Comparison of ENCODE assay signal across 8 mouse cellular contexts in genomic region chr7:29309749-29310148, GRCm38 (mm10). TPM values are rescaled to one million over a fixed set of nuclear protein-coding genes. Genes with fewer than 3 reads are reported as not detected.
DNase-seq lines count a peak whose midpoint lies in the region; ATAC-seq and TF ChIP-seq lines count a peak whose summit lies in the region.

No protein-coding gene starts in this region.

- H3K9ac ChIP-seq in lung, embryonic 14.5 days, result peak overlapping the region; percentile 64
- peak overlapping the region; percentile 74 for H3K9ac ChIP-seq in limb, embryonic 11.5 days (ENCODE audit: low read length)

- H3K27ac ChIP-seq in lung, embryonic 14.5 days (ENCODE audit: low read depth), result no peak overlapping the region; the same call in 1 of the 2 replicates
- peak overlapping the region; percentile 74 for H3K27ac ChIP-seq in forebrain, embryonic 10.5 days
- H3K27ac ChIP-seq in limb, embryonic 11.5 days (replicated peaks; ENCODE audit: low read depth, low read length), result no peak overlapping the region; the same call in 1 of the 2 replicates
- peak overlapping the region; percentile 35 for H3K27ac ChIP-seq in olfactory bulb, adult 2 months (ENCODE audit: insufficient read depth, low read depth, low read length)

- no peak for ATAC-seq in lung, embryonic 14.5 days (ENCODE audit: insufficient read depth)
- no peak for ATAC-seq in limb, embryonic 11.5 days (ENCODE audit: insufficient number of reproducible peaks, low FRiP score, low TSS enrichment, low read depth)

- no peak for DNase-seq in lung, embryonic 14.5 days
- no peak for DNase-seq in lung, adult 18-20 months
- DNase-seq in forebrain, embryonic 10.5 days (ENCODE audit: extremely low spot score, low spot score), result no peak
- DNase-seq in limb, embryonic 11.5 days (ENCODE audit: low spot score), result no peak
- no peak for DNase-seq in frontal cortex, postnatal 25 days (ENCODE audit: low spot score in 2 of 2)
- no peak for DNase-seq in gastrocnemius, adult 8-10 months (ENCODE audit: low spot score in 2 of 2)
- no peak for DNase-seq in frontal cortex, postnatal 10 days (ENCODE audit: low spot score in 2 of 2)

- 4% methylated on average over 5 of the region's 5 CpGs for WGBS in lung, embryonic 14.5 days
- WGBS in forebrain, embryonic 10.5 days, result 11% methylated on average over 5 of the region's 5 CpGs
- WGBS in limb, embryonic 11.5 days, result 3% methylated on average over 5 of the region's 5 CpGs
- WGBS in olfactory bulb, adult 2 months, result 2% methylated on average over 5 of the region's 5 CpGs

- H3K36me3 ChIP-seq in lung, embryonic 14.5 days (ENCODE audit: insufficient read depth), result 0 out of 2 replicates have a peak, but pooled peaks cover 4% of the 10 kb centered on the region
- H3K36me3 ChIP-seq in forebrain, embryonic 10.5 days (replicated peaks), result peaks cover 42% of the 10 kb centered on the region
- no peaks in the 10 kb centered on the region; the same call in 1 of the 2 replicates for H3K36me3 ChIP-seq in limb, embryonic 11.5 days (ENCODE audit: control insufficient read depth, insufficient read depth, low read length)

- no peak for TF ChIP-seq CTCF in lung, embryonic 14.5 days (IDR thresholded peaks at IDR 0.05; ENCODE audit: low read depth)
- TF ChIP-seq CTCF in olfactory bulb, adult 2 months (IDR thresholded peaks at IDR 0.05; ENCODE audit: insufficient read depth, low read depth, low read length), result no peak

- peak overlapping the region; percentile 98 for H3K4me2 ChIP-seq in lung, embryonic 14.5 days
- peak overlapping the region; percentile 76 for H3K4me2 ChIP-seq in limb, embryonic 11.5 days (ENCODE audit: low read depth, severe bottlenecking)

- peaks cover 21% of the 10 kb centered on the region for H3K4me1 ChIP-seq in lung, embryonic 14.5 days (ENCODE audit: insufficient read depth)
- peaks cover 83% of the 10 kb centered on the region for H3K4me1 ChIP-seq in forebrain, embryonic 10.5 days
- H3K4me1 ChIP-seq in limb, embryonic 11.5 days (ENCODE audit: control insufficient read depth, insufficient read depth, low read length), result peaks cover 45% of the 10 kb centered on the region
- H3K4me1 ChIP-seq in olfactory bulb, adult 2 months (ENCODE audit: control insufficient read depth, insufficient read depth, low read length), result peaks cover 45% of the 10 kb centered on the region

- H3K27me3 ChIP-seq in lung, embryonic 14.5 days (ENCODE audit: insufficient read depth, low read length), result peaks cover 7% of the 10 kb centered on the region; the same call in 1 of the 2 replicates
- peaks cover 61% of the 10 kb centered on the region for H3K27me3 ChIP-seq in forebrain, embryonic 10.5 days (ENCODE audit: poor library complexity, severe bottlenecking)
- no peaks in the 10 kb centered on the region for H3K27me3 ChIP-seq in limb, embryonic 11.5 days (ENCODE audit: control insufficient read depth, insufficient read depth, low read length)

- no peak for TF ChIP-seq POLR2A in olfactory bulb, adult 2 months (IDR thresholded peaks at IDR 0.05; ENCODE audit: insufficient read depth, low read depth, low read length)

- H3K9me3 ChIP-seq in lung, embryonic 14.5 days (ENCODE audit: low read depth, low read length), result no peaks in the 10 kb centered on the region
- no peaks in the 10 kb centered on the region for H3K9me3 ChIP-seq in forebrain, embryonic 10.5 days
- H3K9me3 ChIP-seq in limb, embryonic 11.5 days (ENCODE audit: control insufficient read depth, low read length), result no peaks in the 10 kb centered on the region

- peak overlapping the region; percentile 49 for H3K4me3 ChIP-seq in lung, embryonic 14.5 days (ENCODE audit: low read depth, low read length)
- peak overlapping the region; percentile 77 for H3K4me3 ChIP-seq in forebrain, embryonic 10.5 days
- H3K4me3 ChIP-seq in limb, embryonic 11.5 days (ENCODE audit: low read depth, low read length), result peak overlapping the region; percentile 69
- H3K4me3 ChIP-seq in olfactory bulb, adult 2 months (ENCODE audit: insufficient read depth, low read depth, low read length), result peak overlapping the region; percentile 57

RNA-seq across cellular contexts. Expression of gene Dpf1, which starts 6.0 kb away (rescaled TPM):
- 13.5 and 14.7 TPM in 2 replicates for polyA plus RNA-seq in lung, embryonic 14.5 days (2014; fragmentation: Nextera tagmentation; extraction: Ambion mirVana)
- polyA plus RNA-seq in forebrain, embryonic 10.5 days (2016; fragmentation: Nextera tagmentation; extraction: Ambion mirVana), result 39.1 and 42.7 TPM in 2 replicates
- 30.0 and 35.2 TPM in 2 replicates for polyA plus RNA-seq in limb, embryonic 11.5 days (2014; fragmentation: Nextera tagmentation; extraction: Ambion mirVana)
- polyA plus RNA-seq in olfactory bulb, adult 2 months (2012; ENCODE audit: insufficient read depth, insufficient read length, low replicate concordance, missing spikeins), result not detected in 2 replicates
- total RNA-seq in gastrocnemius, adult 8-10 months (2022), result 1 to 10 TPM in 3 of 4 experiments, under 1 TPM in 1; 0.92 to 4.5 (median 2.0) TPM

RNA-seq across cellular contexts. Expression of gene Ppp1r14a, which starts 20.6 kb away (rescaled TPM):
- 114 and 127 TPM in 2 replicates for polyA plus RNA-seq in lung, embryonic 14.5 days (2014; fragmentation: Nextera tagmentation; extraction: Ambion mirVana)
- polyA plus RNA-seq in forebrain, embryonic 10.5 days (2016; fragmentation: Nextera tagmentation; extraction: Ambion mirVana), result 7.4 and 8.7 TPM in 2 replicates
- polyA plus RNA-seq in limb, embryonic 11.5 days (2014; fragmentation: Nextera tagmentation; extraction: Ambion mirVana), result 3.5 and 3.8 TPM in 2 replicates
- polyA plus RNA-seq in olfactory bulb, adult 2 months (2012; ENCODE audit: insufficient read depth, insufficient read length, low replicate concordance, missing spikeins), result not detected in 2 replicates
- 1 to 10 TPM; 2.7 to 3.4 (median 3.0) TPM for total RNA-seq in gastrocnemius, adult 8-10 months (2022)

RNA-seq across cellular contexts. Expression of gene Spint2, which starts 28.0 kb away (rescaled TPM):
- polyA plus RNA-seq in lung, embryonic 14.5 days (2014; fragmentation: Nextera tagmentation; extraction: Ambion mirVana), result 243 and 265 TPM in 2 replicates
- polyA plus RNA-seq in forebrain, embryonic 10.5 days (2016; fragmentation: Nextera tagmentation; extraction: Ambion mirVana), result 44.2 and 50.8 TPM in 2 replicates
- 75.1 and 80.7 TPM in 2 replicates for polyA plus RNA-seq in limb, embryonic 11.5 days (2014; fragmentation: Nextera tagmentation; extraction: Ambion mirVana)
- not detected in 2 replicates for polyA plus RNA-seq in olfactory bulb, adult 2 months (2012; ENCODE audit: insufficient read depth, insufficient read length, low replicate concordance, missing spikeins)
- 10 to 100 TPM; 11.2 to 15.9 (median 12.5) TPM for total RNA-seq in gastrocnemius, adult 8-10 months (2022)

Comparison
In these comparisons a context has a peak if more than half of its experiments do, and no peak if none do; other contexts are left out.
1. H3K27ac ChIP-seq: peak in forebrain, embryonic 10.5 days (single experiment) and olfactory bulb, adult 2 months (single experiment); none in lung, embryonic 14.5 days (single experiment) and limb, embryonic 11.5 days (single experiment).
2. RNA of gene Dpf1, which starts 6.0 kb away (polyA plus RNA-seq): 39.1 to 42.7 TPM in forebrain, embryonic 10.5 days, 30.0 to 35.2 TPM in limb, embryonic 11.5 days and 13.5 to 14.7 TPM in lung, embryonic 14.5 days; not detected in olfactory bulb, adult 2 months; every median in the first group is over 10 times any median in the second.
3. RNA of gene Ppp1r14a, which starts 20.6 kb away (polyA plus RNA-seq): 114 to 127 TPM in lung, embryonic 14.5 days; 7.4 to 8.7 TPM in forebrain, embryonic 10.5 days, 3.5 to 3.8 TPM in limb, embryonic 11.5 days and not detected in olfactory bulb, adult 2 months; every median in the first group is over 10 times any median in the second.
4. Peak in every context shown above with its lines, with median percentiles within 50 percentile points of each other: H3K4me3 ChIP-seq.